Mouse (Mus musculus): ENCODE results near the gene Kcnj11. TPM values are rescaled to one million over a fixed set of nuclear protein-coding genes. Genes with fewer than 3 reads are reported as not detected.

Gene Kcnj11
- polyA plus RNA-seq, 1 experiment from 2014 or later = 0.46 TPM

Other genes with a start within 250 kb of the Kcnj11 start
- gene Kdelr1, start 228.0 kb downstream of the Kcnj11 start, polyA plus RNA-seq (2016; fragmentation: Nextera tagmentation; extraction: Ambion mirVana) = 38.6 and 44.6 TPM in 2 replicates
- 0.33 and 0.47 TPM in 2 replicates for gene Grin2d, start 222.4 kb downstream of the Kcnj11 start, polyA plus RNA-seq (2016; fragmentation: Nextera tagmentation; extraction: Ambion mirVana)
- 0.63 and 0.88 TPM in 2 replicates for gene Syngr4, start 204.1 kb downstream of the Kcnj11 start, polyA plus RNA-seq (2016; fragmentation: Nextera tagmentation; extraction: Ambion mirVana)
- 3.3 and 3.9 TPM in 2 replicates for gene Tmem143, start 203.8 kb downstream of the Kcnj11 start, polyA plus RNA-seq (2016; fragmentation: Nextera tagmentation; extraction: Ambion mirVana)
- 19.9 and 20.5 TPM in 2 replicates for gene Emp3, start 179.4 kb downstream of the Kcnj11 start, polyA plus RNA-seq (2016; fragmentation: Nextera tagmentation; extraction: Ambion mirVana)
- 2.7 and 4.7 TPM in 2 replicates for gene Ccdc114, start 176.7 kb downstream of the Kcnj11 start, polyA plus RNA-seq (2016; fragmentation: Nextera tagmentation; extraction: Ambion mirVana)
- 0.10 and 0.18 TPM in 2 replicates for gene Abcc6, start 70.5 kb downstream of the Kcnj11 start, polyA plus RNA-seq (2016; fragmentation: Nextera tagmentation; extraction: Ambion mirVana)
- gene Nomo1, start 67.1 kb downstream of the Kcnj11 start, polyA plus RNA-seq (2016; fragmentation: Nextera tagmentation; extraction: Ambion mirVana) = 32.8 and 33.2 TPM in 2 replicates
- 1.4 and 2.5 TPM in 2 replicates for gene Abcc8, start 79.3 kb upstream of the Kcnj11 start, polyA plus RNA-seq (2016; fragmentation: Nextera tagmentation; extraction: Ambion mirVana)
- gene Ush1c, start 137.7 kb upstream of the Kcnj11 start, polyA plus RNA-seq (2016; fragmentation: Nextera tagmentation; extraction: Ambion mirVana) = 2.5 and 2.9 TPM in 2 replicates
- 0.17 TPM in 1 of 2 replicates, not detected in the other for gene Otog, start 140.2 kb upstream of the Kcnj11 start, polyA plus RNA-seq (2016; fragmentation: Nextera tagmentation; extraction: Ambion mirVana)